Mouse (Mus musculus) G1E (cell line): ENCODE data around the gene Scn1b. TPM values are rescaled to one million over a fixed set of nuclear protein-coding genes. Genes with fewer than 3 reads are reported as not detected.

Experiments
- ATAC-seq: 2 replicates; pipeline ENCODE4 v1.8.0; 2016; ENCODE audit warnings: mild to moderate bottlenecking; ENCODE audit not compliant: insufficient number of reproducible peaks, poor library complexity, low FRiP score, severe bottlenecking; ENCODE audit errors: extremely low read depth
- DNase-seq: peaks from one replicate; pipeline ENCODE4 v3.0.0; 2012; ENCODE audit warnings: low spot score
- H3K27me3 ChIP-seq: 2 replicates; pipeline ENCODE4 v1.6.1; 2012; ENCODE audit warnings: mild to moderate bottlenecking, low read length, inconsistent platforms; ENCODE audit not compliant: insufficient read depth
- H3K36me3 ChIP-seq: replicated peaks from 2 replicates; pipeline ENCODE3; 2012; ENCODE audit warnings: mild to moderate bottlenecking, inconsistent platforms
- H3K4me1 ChIP-seq: 2 replicates; pipeline ENCODE4 v1.6.1; 2012; ENCODE audit warnings: low read depth, low read length, inconsistent platforms, mixed read lengths; ENCODE audit not compliant: insufficient read depth
- H3K4me3 ChIP-seq: 2 replicates; pipeline ENCODE4 v1.5.1; 2012; ENCODE audit warnings: low read depth, mild to moderate bottlenecking, inconsistent platforms, low read length, moderate library complexity, mixed read lengths
- H3K9me3 ChIP-seq: replicated peaks from 2 replicates; pipeline ENCODE4 v1.6.1; 2012; ENCODE audit warnings: inconsistent platforms
- CTCF ChIP-seq: IDR thresholded peaks from 2 replicates; pipeline ENCODE4 v1.5.1; 2012; ENCODE audit warnings: low read depth, low read length, inconsistent platforms, mixed read lengths
- GATA1 ChIP-seq: IDR thresholded peaks from 2 replicates; pipeline ENCODE4 v1.6.1; 2012; ENCODE audit warnings: borderline replicate concordance, low read length, inconsistent platforms, mixed read lengths
- GATA2 ChIP-seq: IDR thresholded peaks from 2 replicates; pipeline ENCODE4 v1.6.1; 2012; ENCODE audit warnings: low read depth, low read length, inconsistent platforms, borderline replicate concordance
- POLR2AphosphoS5 ChIP-seq: IDR thresholded peaks from 2 replicates; pipeline ENCODE4 v1.6.1; 2012; ENCODE audit warnings: low read depth, low read length, inconsistent platforms; ENCODE audit not compliant: insufficient replicate concordance
- TAL1 ChIP-seq: conservative IDR thresholded peaks from 2 replicates; pipeline ENCODE4 v1.6.1; 2012; ENCODE audit warnings: low read depth, low read length, inconsistent platforms, mixed read lengths
- polyA plus RNA-seq: library from polyadenylated mRNA; stranded (reverse); fragments of >175 nt; gene quantifications from 2 replicates; pipeline ENCODE4 v1.2.3, GENCODE M21; 2012
- total RNA-seq, 2 experiments: library from RNA; stranded (forward) in 1 of 2; stranded (reverse) in 1 of 2; fragments of 200-1000 nt in 1 of 2; fragments of >200 nt in 1 of 2; fragmentation: Nextera tagmentation in 1 of 2; gene quantifications; 2 replicates each; pipeline ENCODE4 v1.2.3; 2014 to 2017

Scn1b gene
- total and polyA plus RNA-seq, 3 experiments, result not detected

DNA sequence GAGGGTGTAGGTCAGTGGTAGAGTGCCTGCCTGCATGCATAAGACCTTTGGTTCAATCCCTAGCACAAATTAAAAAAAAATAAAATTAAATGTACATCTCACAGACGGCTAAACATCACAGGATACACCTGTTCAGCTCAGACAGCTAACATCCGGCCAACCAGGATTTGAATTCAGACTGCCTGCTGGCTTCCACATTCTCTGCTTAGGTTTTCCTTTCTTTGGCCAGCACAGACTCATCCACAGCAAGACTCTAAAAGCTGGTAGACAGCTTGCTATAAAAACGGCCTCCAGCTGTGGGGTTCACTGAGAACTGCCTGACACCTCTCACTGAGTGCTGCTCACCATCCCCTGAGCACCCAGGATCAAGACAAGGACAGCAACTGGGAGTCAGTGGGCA lies 20.6 kb downstream of the Scn1b start:
- H3K4me1 ChIP-seq, result no peaks in the 10 kb centered on the region
- no peak for DNase-seq
- peaks cover 46% of the 10 kb centered on the region for H3K9me3 ChIP-seq
- TF ChIP-seq CTCF (no peak), GATA1 (no peak), TAL1 (no peak), POLR2AphosphoS5 (no peak), GATA2 (no peak)
- no peaks in the 10 kb centered on the region for H3K36me3 ChIP-seq
- H3K4me3 ChIP-seq, result no peak overlapping the region
- no peak for ATAC-seq
- H3K27me3 ChIP-seq, result peaks cover 4% of the 10 kb centered on the region; the same call in 1 of the 2 replicates

GRCm38 (mm10) chr7:31105061-31105768 lies 21.6 kb downstream of the Scn1b start:
- H3K27me3 ChIP-seq, result peaks cover 4% of the 10 kb centered on the region; the same call in 1 of the 2 replicates
- no peak overlapping the region for H3K4me3 ChIP-seq
- no peak for DNase-seq
- H3K4me1 ChIP-seq, result no peaks in the 10 kb centered on the region
- TF ChIP-seq TAL1, result no peak
- no peak for TF ChIP-seq GATA1
- no peak for TF ChIP-seq POLR2AphosphoS5
- TF ChIP-seq CTCF, result no peak
- no peak for TF ChIP-seq GATA2
- H3K36me3 ChIP-seq, result no peaks in the 10 kb centered on the region
- H3K9me3 ChIP-seq, result peaks cover 39% of the 10 kb centered on the region
- no peak for ATAC-seq

GRCm38 (mm10) chr7:31100786-31101185 lies 26.0 kb downstream of the Scn1b start:
- Histone ChIP-seq H3K4me3 (no peak overlapping the region), H3K4me1 (no peaks in the 10 kb centered on the region), H3K9me3 (peaks cover 36% of the 10 kb centered on the region), H3K36me3 (no peaks in the 10 kb centered on the region), H3K27me3 (peaks cover 4% of the 10 kb centered on the region; the same call in 1 of the 2 replicates)
- DNase-seq, result no peak
- TF ChIP-seq POLR2AphosphoS5 (no peak), GATA2 (no peak), TAL1 (no peak), GATA1 (no peak), CTCF (no peak)
- no peak for ATAC-seq

DNA sequence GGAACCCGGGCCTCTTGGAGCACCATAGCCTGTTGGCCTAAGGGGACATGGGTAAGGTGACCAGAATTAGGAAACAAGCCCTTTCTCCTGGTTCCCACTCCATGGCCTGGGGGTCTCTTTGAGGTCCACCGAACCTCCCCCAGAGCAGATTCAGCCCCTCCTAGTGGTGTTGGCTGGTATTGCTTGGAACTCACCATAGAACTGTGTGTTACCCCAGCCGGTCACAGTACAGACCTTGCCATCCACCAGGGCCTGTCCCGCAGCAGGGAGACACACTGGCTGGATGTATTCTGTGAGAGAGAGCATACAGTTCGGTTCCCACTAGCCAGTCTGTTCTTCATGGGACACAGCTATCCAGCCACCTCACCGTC lies 27.2 kb downstream of the Scn1b start:
- no peaks in the 10 kb centered on the region for H3K4me1 ChIP-seq
- TF ChIP-seq TAL1, result no peak
- 0 out of 2 replicates have a peak, but pooled peaks have one; percentile 7 for TF ChIP-seq CTCF
- no peaks in the 10 kb centered on the region for H3K36me3 ChIP-seq
- ATAC-seq, result no peak
- DNase-seq, result no peak
- peaks cover 33% of the 10 kb centered on the region for H3K9me3 ChIP-seq
- H3K4me3 ChIP-seq, result no peak overlapping the region
- H3K27me3 ChIP-seq, result peaks cover 4% of the 10 kb centered on the region; the same call in 1 of the 2 replicates

DNA sequence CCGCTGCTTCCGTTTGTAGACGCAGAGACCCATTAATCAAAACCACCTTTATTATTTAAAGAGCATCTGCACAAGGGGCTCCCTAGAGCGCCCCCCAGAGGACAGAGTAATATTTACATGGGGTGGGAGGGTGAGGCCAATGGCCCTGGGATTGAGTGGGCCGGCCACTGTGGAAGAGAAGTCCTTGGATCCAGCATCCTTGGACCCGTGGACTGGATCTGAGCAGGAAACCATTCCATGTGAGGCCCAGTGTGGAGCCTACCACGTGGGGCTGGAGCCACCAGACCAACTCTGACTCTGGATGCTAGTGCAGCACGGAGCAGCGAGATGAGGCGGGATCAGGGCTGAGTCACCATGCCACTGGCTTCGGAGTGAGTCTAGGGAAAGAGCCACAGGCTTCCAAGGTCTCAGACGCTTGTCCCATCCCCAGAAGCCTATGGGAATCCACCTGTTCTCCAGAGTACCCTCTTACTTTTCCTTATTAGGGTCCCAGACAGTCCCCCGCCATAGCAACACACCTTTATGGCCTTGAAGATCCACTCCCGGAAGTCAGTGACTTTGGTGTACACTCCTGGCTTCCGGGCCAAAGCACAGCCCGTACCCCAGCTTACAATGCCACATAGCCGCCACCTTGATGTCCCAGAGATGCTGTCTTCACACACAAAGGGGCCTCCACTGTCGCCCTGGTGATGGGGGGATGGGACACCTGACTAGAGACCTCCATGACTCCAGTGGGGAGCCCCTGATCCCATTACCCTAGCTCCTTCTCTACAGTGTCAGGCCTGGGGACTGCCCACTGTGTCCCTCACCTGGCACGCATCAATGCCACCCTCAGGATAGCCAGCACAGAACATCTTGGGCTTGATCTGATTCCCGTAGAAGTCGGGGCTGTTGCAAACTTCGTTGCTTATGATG lies 27.8 kb downstream of the Scn1b start:
- DNase-seq (no peak), ATAC-seq (no peak)
- Histone ChIP-seq H3K27me3 (peaks cover 4% of the 10 kb centered on the region; the same call in 1 of the 2 replicates), H3K4me1 (no peaks in the 10 kb centered on the region), H3K9me3 (peaks cover 33% of the 10 kb centered on the region), H3K36me3 (no peaks in the 10 kb centered on the region), H3K4me3 (no peak overlapping the region)
- TF ChIP-seq CTCF (no peak), POLR2AphosphoS5 (no peak), TAL1 (no peak), GATA2 (no peak), GATA1 (no peak)

DNA sequence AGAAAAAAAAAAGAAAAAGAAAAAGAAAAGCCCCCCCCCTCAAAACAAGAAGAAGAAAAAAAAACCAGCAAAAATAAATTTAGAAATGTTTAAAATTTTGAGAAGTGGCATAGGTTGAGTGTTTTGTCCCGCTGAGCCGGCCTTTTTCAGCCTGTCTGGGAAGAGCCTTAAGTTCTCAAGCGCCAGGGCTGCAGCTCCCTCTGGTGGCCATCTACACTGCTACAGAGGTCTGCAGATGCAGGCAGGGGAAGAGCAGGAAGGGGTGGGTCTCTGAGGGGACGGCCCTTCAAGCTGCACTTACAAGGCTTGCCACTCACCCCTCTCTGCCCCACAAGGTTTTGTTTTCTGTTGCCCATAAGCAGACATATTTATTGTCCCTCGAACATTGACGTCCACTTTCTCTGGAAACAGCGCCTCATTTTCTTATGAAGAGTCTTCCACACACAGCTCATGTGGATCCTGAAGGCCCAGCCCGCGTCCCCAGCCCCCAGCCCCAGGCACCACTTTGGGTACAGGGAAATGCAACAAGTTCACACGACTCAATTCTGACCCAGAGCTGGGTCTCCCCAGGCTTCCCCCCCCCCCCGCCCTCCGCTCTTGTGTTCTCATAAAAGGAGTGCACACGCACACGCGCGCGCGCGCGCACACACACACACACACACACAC lies 29.1 kb downstream of the Scn1b start:
- DNase-seq, result peak; percentile 47
- Histone ChIP-seq H3K4me3 (no peak overlapping the region), H3K4me1 (no peaks in the 10 kb centered on the region), H3K27me3 (peaks cover 2% of the 10 kb centered on the region; the same call in 1 of the 2 replicates), H3K9me3 (peaks cover 27% of the 10 kb centered on the region), H3K36me3 (no peaks in the 10 kb centered on the region)
- ATAC-seq, result no peak
- no peak for TF ChIP-seq GATA2
- TF ChIP-seq TAL1, result no peak
- 0 out of 2 replicates have a peak, but pooled peaks have one; percentile 19 for TF ChIP-seq CTCF
